Mouse (Mus musculus) right cerebral cortex, adult 18-20 months (tissue): ENCODE measurements around the gene Dapk3.

Experiments used
- DNase-seq: peaks from one replicate; pipeline ENCODE4 v3.0.0; 2022; ENCODE audit warnings: mixed read lengths

Gene Dapk3

GRCm38 (mm10) chr10:81182336-81183333, at the start of gene Dapk3:
Gene Dapk3 (plus strand): TSS chr10:81183005.
- peak; percentile 99 for DNase-seq

GRCm38 (mm10) chr10:81134181-81134587, 48.6 kb upstream of the Dapk3 start:
- no peak for DNase-seq

GRCm38 (mm10) chr10:81134966-81135681, 47.7 kb upstream of the Dapk3 start, which contains the start of gene Zbtb7a:
Gene Zbtb7a (plus strand): TSS chr10:81135220.
- DNase-seq = peak; percentile 72

GRCm38 (mm10) chr10:81135831-81136705, 46.7 kb upstream of the Dapk3 start:
- DNase-seq = peak; percentile 74

GRCm38 (mm10) chr10:81136706-81137231, 46.0 kb upstream of the Dapk3 start:
- DNase-seq = peak; percentile 76

GRCm38 (mm10) chr10:81137252-81138130, 45.3 kb upstream of the Dapk3 start:
- peak; percentile 99 for DNase-seq

GRCm38 (mm10) chr10:81138131-81138782, 44.5 kb upstream of the Dapk3 start:
- DNase-seq = peak; percentile 51

GRCm38 (mm10) chr10:81138821-81139528, 43.8 kb upstream of the Dapk3 start:
- no peak for DNase-seq

GRCm38 (mm10) chr10:81139529-81139846, 43.3 kb upstream of the Dapk3 start:
- no peak for DNase-seq

- no peak for DNase-seq
Observed at GRCm38 (mm10) chr10:81140005-81140404, 42.8 kb upstream of the Dapk3 start.

- DNase-seq = no peak
Observed at GRCm38 (mm10) chr10:81140717-81141454, 41.9 kb upstream of the Dapk3 start.

- no peak for DNase-seq
Observed at GRCm38 (mm10) chr10:81141455-81142210, 41.2 kb upstream of the Dapk3 start.

- DNase-seq = no peak
Observed at GRCm38 (mm10) chr10:81142551-81142981, 40.2 kb upstream of the Dapk3 start.

- DNase-seq = no peak
Observed at GRCm38 (mm10) chr10:81143157-81143633, 39.6 kb upstream of the Dapk3 start.

- DNase-seq = no peak
Observed at GRCm38 (mm10) chr10:81143845-81144437, 38.9 kb upstream of the Dapk3 start.

- DNase-seq = no peak
Observed at GRCm38 (mm10) chr10:81144667-81145066, 38.1 kb upstream of the Dapk3 start.

- no peak for DNase-seq
Observed at GRCm38 (mm10) chr10:81145307-81145706, 37.5 kb upstream of the Dapk3 start.

GRCm38 (mm10) chr10:81145778-81146177, 37.0 kb upstream of the Dapk3 start:
- DNase-seq = no peak
